8 mouse cellular contexts compared by ENCODE assay signal in the genomic region with DNA sequence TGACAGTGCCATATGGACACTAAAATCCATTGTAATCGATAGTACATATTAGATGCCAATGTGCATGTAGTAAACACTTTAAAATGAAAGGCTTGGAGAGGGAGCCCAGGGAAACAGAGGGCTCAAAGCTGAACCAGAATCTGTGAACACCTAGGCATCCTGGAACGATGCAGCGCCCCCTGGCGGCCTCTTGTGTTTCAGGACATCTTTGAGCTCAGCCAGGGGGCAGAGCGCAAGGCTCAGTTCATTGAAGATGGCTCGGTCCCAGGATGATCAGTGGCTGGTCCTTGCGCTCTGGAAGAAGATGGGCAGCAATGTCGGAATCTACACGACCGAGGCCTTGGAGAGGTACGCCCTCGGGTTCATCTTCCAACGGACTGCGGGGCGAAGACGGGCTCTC. TPM values are rescaled to one million over a fixed set of nuclear protein-coding genes. Genes with fewer than 3 reads are reported as not detected.
DNase-seq lines count a peak whose midpoint lies in the region; ATAC-seq lines count a peak whose summit lies in the region.
"Not testable (repeated sequence)": the region's sequence is repeated elsewhere in the genome, so short reads cannot be mapped to it uniquely, and the experiment has no call there.

Gene Hbq1a (plus strand): TSS at position 205 of the 400 bp plus-strand sequence.

- not testable (repeated sequence) for H3K27ac ChIP-seq in intestine, embryonic 14.5 days (ENCODE audit: low read depth)

- ATAC-seq in intestine, embryonic 14.5 days (replicated peaks; ENCODE audit: low FRiP score, low TSS enrichment, low read depth): 0 out of 2 replicates have a peak, but pooled peaks have one; percentile 30

- DNase-seq in ZHBTc4 (ENCODE audit: low read depth, low spot score): peak; percentile 65
- DNase-seq in embryo, embryonic 10 days (ENCODE audit: low spot score): peak; percentile 45
- DNase-seq in gastrocnemius, postnatal 14 days: peak; percentile 47
- peak; percentile 73 for DNase-seq in intestine, embryonic 14.5 days (ENCODE audit: low spot score)
- peak; percentile 53 to 67 for DNase-seq in left cerebral cortex, adult 18-20 months (ENCODE audit: low spot score in 2 of 2)
- peak; percentile 64 for DNase-seq in lung, postnatal 14 days
- DNase-seq in ovary, postnatal 14 days (ENCODE audit: low spot score): peak; percentile 45
- peak; percentile 49 for DNase-seq in thymus, postnatal 0 days (ENCODE audit: low spot score)

- H3K27me3 ChIP-seq in intestine, embryonic 14.5 days (replicated peaks; ENCODE audit: control insufficient read depth, insufficient read depth, low read length): not testable (repeated sequence)

- intact Hi-C loops in gastrocnemius, postnatal 14 days (cut with DNase I; ENCODE audit: low total_unique reads): not testable (repeated sequence)

- not testable (repeated sequence) for H3K36me3 ChIP-seq in intestine, embryonic 14.5 days (ENCODE audit: control insufficient read depth, insufficient read depth, low read length)

- not testable (repeated sequence) for H3K9me3 ChIP-seq in intestine, embryonic 14.5 days (ENCODE audit: control insufficient read depth, low read length)

- not testable (repeated sequence) for H3K9ac ChIP-seq in intestine, embryonic 14.5 days (ENCODE audit: low read length)

- WGBS in intestine, embryonic 14.5 days: 4% methylated on average over 16 of the region's 16 CpGs

- H3K4me3 ChIP-seq in intestine, embryonic 14.5 days (ENCODE audit: low read depth, low read length): not testable (repeated sequence)

- H3K4me2 ChIP-seq in intestine, embryonic 14.5 days (ENCODE audit: low read length): peak within 1 kb of the TSS; percentile 41

- not testable (repeated sequence) for H3K4me1 ChIP-seq in intestine, embryonic 14.5 days (replicated peaks; ENCODE audit: control insufficient read depth, insufficient read depth, low read length)

RNA-seq across cellular contexts. Expression of gene Hbq1a, which starts in this region (rescaled TPM):
- not detected for total RNA-seq in gastrocnemius, postnatal 14 days (2021)
- polyA plus RNA-seq in intestine, embryonic 14.5 days (2014; fragmentation: Nextera tagmentation; extraction: Ambion mirVana): not detected in 2 replicates
- total RNA-seq in left cerebral cortex, adult 18-20 months (2021): 1 to 10 TPM; 1.3 to 2.5 TPM
- not detected in 2 replicates for polyA plus RNA-seq in thymus, postnatal 0 days (2015; fragmentation: Nextera tagmentation; extraction: Ambion mirVana)

Comparison
In these comparisons a context has a peak if more than half of its experiments do, and no peak if none do; other contexts are left out.
1. Peak in DNase-seq in gastrocnemius, postnatal 14 days; RNA of the gene not detected or under 1 TPM.
2. Peak in DNase-seq, ATAC-seq and H3K4me2 ChIP-seq in intestine, embryonic 14.5 days; RNA of the gene not detected or under 1 TPM.
3. Peak in DNase-seq in thymus, postnatal 0 days; RNA of the gene not detected or under 1 TPM.